Mouse (Mus musculus) lung, adult 18-20 months (tissue): ENCODE measurements around the gene Wfdc10.

Source experiments
- DNase-seq, 2 experiments: peaks; one replicate each; pipeline ENCODE4 v3.0.0; 2022; ENCODE audit warnings: mixed read lengths in 2 of 2

Gene Wfdc10

GRCm38 (mm10) chr2:164701761-164702160, 45.9 kb downstream of the Wfdc10 start:
- no peak for DNase-seq

GRCm38 (mm10) chr2:164704235-164704634, 48.4 kb downstream of the Wfdc10 start:
- no peak for DNase-seq

GRCm38 (mm10) chr2:164705328-164705727, 49.5 kb downstream of the Wfdc10 start:
- DNase-seq: no peak

- DNase-seq: no peak
Measured at GRCm38 (mm10) chr2:164705991-164706390, 50.1 kb downstream of the Wfdc10 start.
